Mouse (Mus musculus) CH12.LX (cell line): Measurements from ENCODE around the gene Esrrb. TPM values are rescaled to one million over a fixed set of nuclear protein-coding genes. Genes with fewer than 3 reads are reported as not detected.

Source experiments
- DNase-seq: peaks from one replicate; pipeline ENCODE4 v3.0.0-alpha.2; 2013; ENCODE audit errors: extremely low read depth
- H3K27ac ChIP-seq: 2 replicates; pipeline ENCODE4 v1.5.1; 2012; ENCODE audit warnings: low read depth, mild to moderate bottlenecking, control low read depth, moderate library complexity; ENCODE audit not compliant: insufficient read depth
- H3K27me3 ChIP-seq: replicated peaks from 2 replicates; pipeline ENCODE3; 2012; ENCODE audit warnings: inconsistent platforms
- H3K36me3 ChIP-seq, 2 experiments: replicated peaks in 1 of 2; 2 replicates each; pipeline versions ENCODE3 to v1.6.1; 2012; ENCODE audit warnings: inconsistent platforms in 1 of 2, low read length in 1 of 2, mild to moderate bottlenecking in 1 of 2, mixed read lengths in 1 of 2, moderate library complexity in 1 of 2; ENCODE audit not compliant: control insufficient read depth in 1 of 2, insufficient read depth in 1 of 2
- H3K4me1 ChIP-seq, 2 experiments: 2 replicates each; pipeline ENCODE4 v1.6.1; 2012; ENCODE audit warnings: inconsistent platforms in 1 of 2, moderate library complexity in 1 of 2; ENCODE audit not compliant: insufficient read depth in 2 of 2, control insufficient read depth in 1 of 2
- H3K4me2 ChIP-seq: 2 replicates; pipeline ENCODE4 v1.6.1; 2012; ENCODE audit warnings: low read depth, mild to moderate bottlenecking, control low read depth; ENCODE audit not compliant: poor library complexity, insufficient read depth, severe bottlenecking
- H3K4me3 ChIP-seq, 3 experiments: fragments of 150-350 bp in 1 of 3; sonication (generic) in 1 of 3; replicated peaks in 1 of 3; 2 replicates each; pipeline versions ENCODE3 to v1.5.1; 2011 to 2012; ENCODE audit warnings: low read depth in 2 of 3, low read length in 2 of 3, mild to moderate bottlenecking in 2 of 3, moderate library complexity in 2 of 3, control low read depth in 1 of 3, improper control_type of control experiment in 1 of 3, inconsistent platforms in 1 of 3, mixed read lengths in 1 of 3; ENCODE audit not compliant: poor library complexity in 1 of 3
- H3K79me2 ChIP-seq: replicated peaks from 2 replicates; pipeline ENCODE4 v1.6.1; 2012; ENCODE audit warnings: mild to moderate bottlenecking, moderate library complexity; ENCODE audit not compliant: control insufficient read depth, poor library complexity, insufficient read depth, severe bottlenecking; ENCODE audit errors: extremely low read depth
- H3K9ac ChIP-seq: 2 replicates; pipeline ENCODE4 v1.6.1; 2012; ENCODE audit warnings: low read depth, mild to moderate bottlenecking, control low read depth, moderate library complexity; ENCODE audit not compliant: insufficient read depth
- H3K9me3 ChIP-seq: replicated peaks from 2 replicates; pipeline ENCODE3; 2012; ENCODE audit warnings: low read length, inconsistent platforms, mixed read lengths
- CHD1 ChIP-seq: IDR thresholded peaks from 2 replicates; pipeline ENCODE4 v1.6.1; 2012; ENCODE audit warnings: low read depth, low read length, improper control_type of control experiment, inconsistent platforms
- CTCF ChIP-seq, 2 experiments: IDR thresholded peaks in 1 of 2; conservative IDR thresholded peaks in 1 of 2; 2 replicates each; pipeline ENCODE4 v1.5.1; 2011 to 2012; ENCODE audit warnings: low read depth in 2 of 2, low read length in 2 of 2, improper control_type of control experiment in 1 of 2, inconsistent platforms in 1 of 2, mild to moderate bottlenecking in 1 of 2, moderate library complexity in 1 of 2
- ELF1 ChIP-seq: IDR thresholded peaks from 2 replicates; pipeline ENCODE4 v1.6.1; 2014; ENCODE audit warnings: low read depth, mild to moderate bottlenecking, inconsistent platforms, low read length, improper control_type of control experiment
- EP300 ChIP-seq: IDR thresholded peaks from 2 replicates; pipeline ENCODE4 v1.6.1; 2011; ENCODE audit warnings: low read length, improper control_type of control experiment
- GABPA ChIP-seq: IDR thresholded peaks from 2 replicates; pipeline ENCODE4 v1.6.1; 2012; ENCODE audit warnings: low read depth, low read length, improper control_type of control experiment, inconsistent platforms; ENCODE audit not compliant: insufficient replicate concordance
- JUN ChIP-seq: IDR thresholded peaks from 2 replicates; pipeline ENCODE4 v1.6.1; 2011; ENCODE audit warnings: low read depth, mild to moderate bottlenecking, low read length, improper control_type of control experiment, moderate library complexity; ENCODE audit not compliant: insufficient read depth
- JUND ChIP-seq: conservative IDR thresholded peaks from 2 replicates; pipeline ENCODE4 v1.6.1; 2011; ENCODE audit warnings: low read depth, low read length, improper control_type of control experiment
- MAX ChIP-seq: IDR thresholded peaks from 2 replicates; pipeline ENCODE4 v1.6.1; 2011; ENCODE audit warnings: low read length, improper control_type of control experiment
- MXI1 ChIP-seq: IDR thresholded peaks from 2 replicates; pipeline ENCODE4 v1.6.1; 2011; ENCODE audit warnings: mild to moderate bottlenecking, low read depth, low read length, improper control_type of control experiment
- MYC ChIP-seq: IDR thresholded peaks from 2 replicates; pipeline ENCODE4 v1.6.1; 2011; ENCODE audit warnings: low read depth, mild to moderate bottlenecking, improper control_type of control experiment, low read length
- NRF1 ChIP-seq: IDR thresholded peaks from 2 replicates; pipeline ENCODE4 v1.6.1; 2014; ENCODE audit warnings: low read depth, mild to moderate bottlenecking, inconsistent platforms, low read length, improper control_type of control experiment, moderate library complexity
- PAX5 ChIP-seq: IDR thresholded peaks from 2 replicates; pipeline ENCODE4 v1.6.1; 2012; ENCODE audit warnings: low read length, inconsistent platforms, mixed read lengths
- POLR2A ChIP-seq: IDR thresholded peaks from 2 replicates; pipeline ENCODE4 v1.6.1; 2011; ENCODE audit warnings: low read depth, mild to moderate bottlenecking, improper control_type of control experiment, low read length
- RAD21 ChIP-seq: IDR thresholded peaks from 2 replicates; pipeline ENCODE4 v1.6.1; 2011; ENCODE audit warnings: low read depth, mild to moderate bottlenecking, low read length, improper control_type of control experiment, moderate library complexity
- RCOR1 ChIP-seq: conservative IDR thresholded peaks from 2 replicates; pipeline ENCODE4 v1.6.1; 2012; ENCODE audit warnings: low read depth, mild to moderate bottlenecking, inconsistent platforms, low read length, improper control_type of control experiment
- SMC3 ChIP-seq: IDR thresholded peaks from 2 replicates; pipeline ENCODE4 v1.6.1; 2011; ENCODE audit warnings: low read depth, low read length, improper control_type of control experiment
- TCF12 ChIP-seq: IDR thresholded peaks from 2 replicates; pipeline ENCODE4 v1.6.1; 2014; ENCODE audit warnings: low read depth, mild to moderate bottlenecking, inconsistent platforms, low read length, improper control_type of control experiment
- USF1 ChIP-seq: IDR thresholded peaks from 2 replicates; pipeline ENCODE4 v1.6.1; 2014; ENCODE audit warnings: low read depth, mild to moderate bottlenecking, inconsistent platforms, low read length, improper control_type of control experiment
- USF2 ChIP-seq: conservative IDR thresholded peaks from 2 replicates; pipeline ENCODE4 v1.6.1; 2011; ENCODE audit warnings: low read depth, low read length, improper control_type of control experiment
- ZMIZ1 ChIP-seq: IDR thresholded peaks from 2 replicates; pipeline ENCODE4 v1.6.1; 2012; ENCODE audit warnings: low read depth, mild to moderate bottlenecking, inconsistent platforms, low read length, improper control_type of control experiment
- ZNF384 ChIP-seq: IDR thresholded peaks from 2 replicates; pipeline ENCODE4 v1.6.1; 2012; ENCODE audit warnings: low read depth, low read length, improper control_type of control experiment, inconsistent platforms
- dilution Hi-C: fragments of 300-500 bp; cut with MboI; formaldehyde crosslinking; loops from 2 replicates; pipeline ENCODE4 v1.14.3; 2020; ENCODE audit warnings: low sequenced_read_pairs; ENCODE audit not compliant: extremely low pct_unique_long_range_greater_than_20kb, extremely low pct_ligation_motif_present
- in situ Hi-C: fragments of 300-500 bp; cut with MboI; formaldehyde crosslinking; loops from 3 replicates; pipeline ENCODE4 v1.14.3; 2019; ENCODE audit warnings: low sequenced_read_pairs, low pct_ligation_motif_present, low pct_unique_long_range_greater_than_20kb, mixed read lengths
- polyA plus RNA-seq: library from polyadenylated mRNA; unstranded; fragments of >175 nt; gene quantifications from 2 replicates; pipeline ENCODE4 v1.2.1, GENCODE M21; 2012; ENCODE audit warnings: low read depth; ENCODE audit not compliant: insufficient read length
- total RNA-seq, 2 experiments: library from RNA; depleted of rRNA; stranded (reverse); fragments of 300-350 nt in 1 of 2; fragments of >200 nt in 1 of 2; gene quantifications; 2 replicates each; pipeline ENCODE4 v1.2.3; 2012 to 2014

The Esrrb gene
- total and polyA plus RNA-seq, 3 experiments, result not detected

DNA sequence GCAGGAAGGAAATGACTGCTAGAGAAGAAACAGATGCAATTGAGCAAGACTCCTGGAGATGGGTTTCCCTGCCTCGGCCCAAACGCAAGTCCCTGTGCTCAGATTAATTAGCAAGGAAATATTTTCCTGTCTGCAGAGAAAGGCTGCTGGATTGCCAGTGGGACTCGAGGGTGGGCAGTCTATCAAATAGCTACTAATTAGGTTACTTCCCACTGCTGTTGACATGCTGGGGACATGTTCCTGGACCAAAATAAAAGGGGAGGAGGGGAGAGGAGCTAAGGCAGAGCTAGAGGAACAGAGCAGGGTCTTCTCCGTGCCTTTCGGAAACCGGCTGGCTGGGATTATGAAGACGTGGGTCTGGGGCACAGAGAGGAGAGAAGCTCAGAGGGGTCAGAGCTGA is 24.0 kb upstream of the Esrrb start:
- no peaks in the 10 kb centered on the region for H3K4me1 ChIP-seq
- H3K36me3 ChIP-seq, result no peaks in the 10 kb centered on the region
- peaks cover 10% of the 10 kb centered on the region for H3K9me3 ChIP-seq
- in situ Hi-C loops (no loop called here), dilution Hi-C loops (no loop called here)
- no peak overlapping the region for H3K4me2 ChIP-seq
- no peak overlapping the region for H3K27ac ChIP-seq
- peaks cover 51% of the 10 kb centered on the region for H3K27me3 ChIP-seq
- H3K9ac ChIP-seq, result no peak overlapping the region
- H3K79me2 ChIP-seq, result no peaks in the 10 kb centered on the region
- DNase-seq, result no peak
- TF ChIP-seq ZMIZ1 (no peak), ELF1 (no peak), JUN (no peak), RAD21 (no peak), PAX5 (no peak), TCF12 (no peak), CTCF (conservative IDR thresholded peaks at IDR 0.05 in 1 of 2, IDR thresholded peaks at IDR 0.05 in 1 of 2; ENCODE audit: low read depth in 2 of 2, low read length in 2 of 2) (no peak)
- no peak overlapping the region for H3K4me3 ChIP-seq

DNA sequence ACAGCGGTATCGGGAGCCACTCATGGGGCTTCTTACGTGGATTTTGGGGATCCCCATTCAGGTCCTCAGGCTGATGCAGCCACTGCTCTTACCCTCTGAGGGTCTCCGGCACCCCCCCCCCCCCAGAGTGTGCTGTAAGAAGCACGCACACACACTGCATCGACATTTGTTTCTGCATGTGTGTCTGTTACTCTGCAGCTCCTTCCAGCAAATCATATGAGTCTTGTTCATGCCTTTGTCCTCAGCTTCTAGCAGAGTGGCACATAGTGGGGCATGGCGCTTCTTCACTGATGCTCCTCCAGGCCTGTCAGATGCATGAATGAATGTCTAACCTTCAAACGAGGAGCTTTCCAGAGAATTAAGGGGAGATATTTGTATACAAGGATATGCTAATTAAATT is 11.4 kb upstream of the Esrrb start:
- in situ Hi-C loops, result no loop called here
- Histone ChIP-seq H3K79me2 (no peaks in the 10 kb centered on the region), H3K9me3 (no peaks in the 10 kb centered on the region), H3K27me3 (peaks cover 70% of the 10 kb centered on the region), H3K36me3 (no peaks in the 10 kb centered on the region), H3K27ac (no peak overlapping the region), H3K4me3 (no peak overlapping the region), H3K4me1 (peaks cover 0 to 5% of the 10 kb centered on the region in 2 experiments; a peak in 2 of 4 replicates), H3K4me2 (no peak overlapping the region), H3K9ac (no peak overlapping the region)
- TF ChIP-seq USF1 (no peak), SMC3 (no peak), MYC (no peak), CHD1 (no peak), POLR2A (no peak), JUN (no peak), MAX (no peak), ZNF384 (no peak), GABPA (no peak), ELF1 (no peak), ZMIZ1 (no peak)
- dilution Hi-C loops, result no loop called here
- no peak for DNase-seq

DNA sequence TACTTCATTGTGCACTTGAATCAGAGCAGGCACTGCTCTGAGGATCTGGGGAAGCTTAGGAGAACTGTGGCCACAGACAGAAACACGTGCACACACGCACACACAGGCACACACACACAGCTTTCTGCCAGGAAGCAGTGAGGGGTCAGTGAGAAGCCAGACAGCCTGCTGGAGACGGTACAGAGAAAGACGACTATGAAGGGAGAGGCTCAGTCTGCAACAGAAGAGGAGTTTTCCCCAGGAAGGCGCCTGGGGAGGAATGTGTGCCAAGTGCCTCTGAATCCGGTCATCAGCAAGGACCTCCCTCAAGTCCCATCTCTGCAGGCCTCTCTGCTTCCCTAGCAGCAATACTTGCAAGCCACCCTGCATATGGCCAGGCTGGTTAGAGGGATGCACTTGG is 1.5 kb upstream of the Esrrb start:
- no peaks in the 10 kb centered on the region for H3K36me3 ChIP-seq
- no peak overlapping the region for H3K4me2 ChIP-seq
- H3K79me2 ChIP-seq, result no peaks in the 10 kb centered on the region
- no peak overlapping the region for H3K4me3 ChIP-seq
- dilution Hi-C loops, result no loop called here
- H3K27me3 ChIP-seq, result peaks cover 67% of the 10 kb centered on the region
- no peak for DNase-seq
- in situ Hi-C loops, result no loop called here
- no peak overlapping the region for H3K27ac ChIP-seq
- TF ChIP-seq MYC, result no peak
- TF ChIP-seq EP300, result no peak
- TF ChIP-seq JUND, result no peak
- no peak for TF ChIP-seq CHD1
- no peak for TF ChIP-seq USF2
- TF ChIP-seq ZNF384, result no peak
- no peak for TF ChIP-seq PAX5
- no peak for TF ChIP-seq NRF1
- no peak for TF ChIP-seq RCOR1
- no peak for TF ChIP-seq MXI1
- no peak for TF ChIP-seq TCF12
- H3K9me3 ChIP-seq, result no peaks in the 10 kb centered on the region
- H3K4me1 ChIP-seq, result no peaks in the 10 kb centered on the region
- no peak overlapping the region for H3K9ac ChIP-seq
